ENCODE assay signal across 9 mouse cellular contexts in the genomic region with DNA sequence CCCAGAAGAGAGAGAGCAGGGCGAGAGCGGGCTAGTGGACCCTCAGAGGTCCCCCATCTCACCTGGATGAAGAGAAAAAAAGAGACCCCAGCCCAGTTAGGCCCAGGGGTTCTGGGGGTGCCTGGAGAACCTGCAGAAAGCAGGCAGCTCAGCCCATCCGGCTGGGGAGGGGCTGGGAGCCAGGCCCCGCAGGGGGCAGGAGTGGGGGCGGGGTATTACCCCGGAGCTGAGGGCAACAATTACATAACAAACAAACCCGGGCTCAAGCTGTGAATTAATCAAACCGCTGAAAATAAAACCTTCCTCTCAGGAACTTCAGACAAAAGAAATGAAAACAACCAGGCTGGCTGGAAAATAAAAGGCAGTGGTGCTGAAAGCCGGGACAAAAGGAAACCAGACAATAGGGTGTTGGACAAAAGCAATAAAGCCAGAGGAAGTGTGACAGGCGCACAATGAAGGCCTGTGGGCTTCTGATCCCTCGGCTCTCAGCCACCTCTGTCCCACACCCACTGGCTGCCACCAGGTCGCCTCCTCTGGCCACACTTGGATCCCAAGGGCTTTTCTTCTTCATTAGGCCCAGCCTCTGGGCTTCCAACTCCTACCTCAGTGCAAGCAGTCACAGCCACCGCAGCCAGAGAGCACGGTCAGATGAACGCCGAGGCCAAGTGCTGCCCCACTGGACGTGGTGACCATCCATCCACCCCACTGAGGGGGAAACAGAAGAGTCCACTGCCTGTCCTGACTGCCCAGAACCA. TPM values are rescaled to one million over a fixed set of nuclear protein-coding genes. Genes with fewer than 3 reads are reported as not detected.
DNase-seq lines count a peak whose midpoint lies in the region; ATAC-seq and TF ChIP-seq lines count a peak whose summit lies in the region.
"Had no signal": no experiment of that assay in that cellular context is flagged by ENCODE, and none has a peak within 500 bp of the region (broad histone marks: within the 10 kb centered on the region; RNA-seq: fewer than 3 reads in every experiment).

No protein-coding gene starts in this region.

- 0 out of 2 replicates have a peak overlapping the region, but pooled peaks have one; percentile 7 for H3K9ac ChIP-seq in liver, postnatal 0 days (replicated peaks)
- H3K9ac ChIP-seq in liver, embryonic 12.5 days = no peak overlapping the region
- peak overlapping the region; percentile 33 for H3K9ac ChIP-seq in kidney, embryonic 16.5 days (replicated peaks; ENCODE audit: low read length)
- peak overlapping the region; percentile 62 for H3K9ac ChIP-seq in midbrain, embryonic 16.5 days (ENCODE audit: low read depth, low read length)

- no peak for TF ChIP-seq EP300 in liver, postnatal 0 days (IDR thresholded peaks at IDR 0.05; ENCODE audit: low read depth)

- 0 out of 2 replicates have a peak overlapping the region, but pooled peaks have one; percentile 3 for H3K27ac ChIP-seq in liver, postnatal 0 days (ENCODE audit: low read depth)
- H3K27ac ChIP-seq in liver, embryonic 12.5 days = no peak overlapping the region
- peak overlapping the region; percentile 69 for H3K27ac ChIP-seq in heart, embryonic 10.5 days
- H3K27ac ChIP-seq in kidney, embryonic 16.5 days (ENCODE audit: low read length) = peak overlapping the region; percentile 89
- peak overlapping the region; percentile 75 for H3K27ac ChIP-seq in midbrain, embryonic 16.5 days (ENCODE audit: low read length)

- peaks cover 3% of the 10 kb centered on the region; the same call in 1 of the 2 replicates for H3K4me1 ChIP-seq in liver, postnatal 0 days (ENCODE audit: insufficient read depth)
- peaks cover 4% of the 10 kb centered on the region; the same call in 1 of the 2 replicates for H3K4me1 ChIP-seq in liver, embryonic 12.5 days
- H3K4me1 ChIP-seq in heart, embryonic 10.5 days = peaks cover 39% of the 10 kb centered on the region
- peaks cover 35% of the 10 kb centered on the region for H3K4me1 ChIP-seq in kidney, embryonic 16.5 days (ENCODE audit: insufficient read depth, low read length)
- peaks cover 15% of the 10 kb centered on the region for H3K4me1 ChIP-seq in midbrain, embryonic 16.5 days (ENCODE audit: control insufficient read depth, insufficient read depth, low read length)

- no peaks in the 10 kb centered on the region for H3K36me3 ChIP-seq in liver, postnatal 0 days (replicated peaks; ENCODE audit: insufficient read depth, low read length)
- no peaks in the 10 kb centered on the region; the same call in 1 of the 2 replicates for H3K36me3 ChIP-seq in liver, embryonic 12.5 days
- H3K36me3 ChIP-seq in heart, embryonic 10.5 days = peaks cover 4% of the 10 kb centered on the region
- H3K36me3 ChIP-seq in kidney, embryonic 16.5 days (ENCODE audit: insufficient read depth, low read length) = 0 out of 2 replicates have a peak, but pooled peaks cover 3% of the 10 kb centered on the region
- no peaks in the 10 kb centered on the region for H3K36me3 ChIP-seq in midbrain, embryonic 16.5 days (ENCODE audit: control insufficient read depth, insufficient read depth, low read length)

- ATAC-seq in liver, postnatal 0 days = no peak
- ATAC-seq in liver, embryonic 12.5 days = no peak
- ATAC-seq in kidney, embryonic 16.5 days (ENCODE audit: low FRiP score, low TSS enrichment) = peak; percentile 76
- ATAC-seq in midbrain, embryonic 16.5 days = peak; percentile 49; the same call in 1 of the 2 replicates
- no peak for ATAC-seq in megakaryocyte progenitor cell, adult 5-6 weeks (replicated peaks; ENCODE audit: poor library complexity)

- DNase-seq in liver, postnatal 0 days = no peak
- DNase-seq in heart, embryonic 10.5 days (ENCODE audit: low spot score) = no peak
- DNase-seq in right cerebral cortex, adult 18-20 months = no peak
- DNase-seq in gastrocnemius, postnatal 10 days = no peak

- H3K4me3 ChIP-seq in liver, postnatal 0 days (ENCODE audit: low read depth, low read length) = no peak overlapping the region
- no peak overlapping the region for H3K4me3 ChIP-seq in liver, embryonic 12.5 days
- no peak overlapping the region for H3K4me3 ChIP-seq in heart, embryonic 10.5 days
- no peak overlapping the region for H3K4me3 ChIP-seq in kidney, embryonic 16.5 days (ENCODE audit: low read length)
- no peak overlapping the region for H3K4me3 ChIP-seq in midbrain, embryonic 16.5 days (ENCODE audit: low read depth, low read length)

- no peak overlapping the region for H3K4me2 ChIP-seq in liver, postnatal 0 days (ENCODE audit: low read depth, low read length)
- H3K4me2 ChIP-seq in liver, embryonic 12.5 days = no peak overlapping the region
- H3K4me2 ChIP-seq in kidney, embryonic 16.5 days (replicated peaks; ENCODE audit: low read depth, low read length) = peak overlapping the region; percentile 30
- peak overlapping the region; percentile 38 for H3K4me2 ChIP-seq in midbrain, embryonic 16.5 days (ENCODE audit: low read length)

- TF ChIP-seq CTCF in liver, postnatal 0 days (IDR thresholded peaks at IDR 0.05; ENCODE audit: low read depth) = no peak

- H3K27me3 ChIP-seq in liver, postnatal 0 days (ENCODE audit: insufficient read depth, low read length) = no peaks in the 10 kb centered on the region
- H3K27me3 ChIP-seq in liver, embryonic 12.5 days (replicated peaks) = no peaks in the 10 kb centered on the region
- peaks cover 10% of the 10 kb centered on the region; the same call in 1 of the 2 replicates for H3K27me3 ChIP-seq in heart, embryonic 10.5 days (ENCODE audit: insufficient read depth, poor library complexity, severe bottlenecking)
- H3K27me3 ChIP-seq in kidney, embryonic 16.5 days (ENCODE audit: insufficient read depth, low read length) = no peaks in the 10 kb centered on the region
- no peaks in the 10 kb centered on the region for H3K27me3 ChIP-seq in midbrain, embryonic 16.5 days (ENCODE audit: control insufficient read depth, insufficient read depth, low read depth, low read length)

- no peaks in the 10 kb centered on the region for H3K9me3 ChIP-seq in liver, postnatal 0 days (ENCODE audit: low read length)
- no peaks in the 10 kb centered on the region for H3K9me3 ChIP-seq in liver, embryonic 12.5 days (replicated peaks)
- H3K9me3 ChIP-seq in heart, embryonic 10.5 days = no peaks in the 10 kb centered on the region
- H3K9me3 ChIP-seq in kidney, embryonic 16.5 days (ENCODE audit: low read length) = no peaks in the 10 kb centered on the region
- no peaks in the 10 kb centered on the region for H3K9me3 ChIP-seq in midbrain, embryonic 16.5 days (replicated peaks; ENCODE audit: control insufficient read depth, low read length, poor library complexity, severe bottlenecking)

- WGBS in liver, postnatal 0 days (ENCODE audit: insufficient replicate concordance) = 35% methylated on average over 17 of the region's 17 CpGs
- WGBS in liver, embryonic 12.5 days (ENCODE audit: insufficient replicate concordance) = 39% methylated on average over 17 of the region's 17 CpGs
- WGBS in heart, embryonic 10.5 days = 15% methylated on average over 17 of the region's 17 CpGs
- WGBS in kidney, embryonic 16.5 days = 11% methylated on average over 17 of the region's 17 CpGs
- WGBS in midbrain, embryonic 16.5 days = 3% methylated on average over 17 of the region's 17 CpGs

RNA-seq across cellular contexts. Expression of a gene that starts 26.5 kb away (rescaled TPM):
- 1.3 and 1.9 TPM in 2 replicates for polyA plus RNA-seq in liver, postnatal 0 days (2015; fragmentation: Nextera tagmentation; extraction: Ambion mirVana)
- 3.4 and 3.7 TPM in 2 replicates for polyA plus RNA-seq in liver, embryonic 12.5 days (2016; fragmentation: Nextera tagmentation; extraction: Ambion mirVana)
- polyA plus RNA-seq in heart, embryonic 10.5 days (2016; fragmentation: Nextera tagmentation; extraction: Ambion mirVana) = 4.2 and 8.5 TPM in 2 replicates
- polyA plus RNA-seq in kidney, embryonic 16.5 days (2015; fragmentation: Nextera tagmentation; extraction: Ambion mirVana) = 11.5 and 12.8 TPM in 2 replicates
- polyA plus RNA-seq in midbrain, embryonic 16.5 days (2015; fragmentation: Nextera tagmentation; extraction: Ambion mirVana) = 5.3 and 7.4 TPM in 2 replicates
- total RNA-seq in megakaryocyte progenitor cell, adult 5-6 weeks (2015) = 3.5 and 3.8 TPM in 2 replicates
- 0.98 and 2.2 TPM in 2 replicates for total RNA-seq in megakaryocyte progenitor cell, adult 5-6 weeks (2017)
- 10 to 100 TPM; 10.1 to 15.9 TPM for total RNA-seq in gastrocnemius, postnatal 10 days (2021)

RNA-seq across cellular contexts. Expression of a gene that starts 34.3 kb away (rescaled TPM):
- polyA plus RNA-seq in liver, postnatal 0 days (2015; fragmentation: Nextera tagmentation; extraction: Ambion mirVana) = 39.5 and 39.6 TPM in 2 replicates
- polyA plus RNA-seq in liver, embryonic 12.5 days (2016; fragmentation: Nextera tagmentation; extraction: Ambion mirVana) = 4.0 and 4.1 TPM in 2 replicates
- 1.5 and 2.1 TPM in 2 replicates for polyA plus RNA-seq in heart, embryonic 10.5 days (2016; fragmentation: Nextera tagmentation; extraction: Ambion mirVana)
- polyA plus RNA-seq in kidney, embryonic 16.5 days (2015; fragmentation: Nextera tagmentation; extraction: Ambion mirVana) = 3.9 and 4.9 TPM in 2 replicates
- polyA plus RNA-seq in midbrain, embryonic 16.5 days (2015; fragmentation: Nextera tagmentation; extraction: Ambion mirVana) = 24.6 and 26.5 TPM in 2 replicates
- not detected in 2 replicates for total RNA-seq in megakaryocyte progenitor cell, adult 5-6 weeks (2015)
- total RNA-seq in megakaryocyte progenitor cell, adult 5-6 weeks (2017) = not detected in 2 replicates
- total RNA-seq in gastrocnemius, postnatal 10 days (2021) = under 1 TPM; 0.19 to 0.47 TPM

RNA-seq across cellular contexts. Expression of a gene that starts 47.4 kb away (rescaled TPM):
- polyA plus RNA-seq in liver, postnatal 0 days (2015; fragmentation: Nextera tagmentation; extraction: Ambion mirVana) = 0.64 and 0.88 TPM in 2 replicates
- polyA plus RNA-seq in liver, embryonic 12.5 days (2016; fragmentation: Nextera tagmentation; extraction: Ambion mirVana) = 0.29 and 0.39 TPM in 2 replicates
- 0.11 and 0.34 TPM in 2 replicates for polyA plus RNA-seq in heart, embryonic 10.5 days (2016; fragmentation: Nextera tagmentation; extraction: Ambion mirVana)
- polyA plus RNA-seq in kidney, embryonic 16.5 days (2015; fragmentation: Nextera tagmentation; extraction: Ambion mirVana) = 412 and 490 TPM in 2 replicates
- 0.35 TPM in 1 of 2 replicates, not detected in the other for polyA plus RNA-seq in midbrain, embryonic 16.5 days (2015; fragmentation: Nextera tagmentation; extraction: Ambion mirVana)
- not detected in 2 replicates for total RNA-seq in megakaryocyte progenitor cell, adult 5-6 weeks (2015)
- total RNA-seq in megakaryocyte progenitor cell, adult 5-6 weeks (2017) = not detected in 2 replicates
- total RNA-seq in gastrocnemius, postnatal 10 days (2021) = not detected
- total RNA-seq: layer of hippocampus, adult 8-10 months had no signal

Comparison
In these comparisons a context has a peak if more than half of its experiments do, and no peak if none do; other contexts are left out.
1. ATAC-seq: peak in kidney, embryonic 16.5 days (single experiment) and midbrain, embryonic 16.5 days (single experiment); none in liver, postnatal 0 days (single experiment), liver, embryonic 12.5 days (single experiment) and megakaryocyte progenitor cell, adult 5-6 weeks (single experiment).
2. H3K4me2 ChIP-seq: peak in kidney, embryonic 16.5 days (single experiment) and midbrain, embryonic 16.5 days (single experiment); none in liver, postnatal 0 days (single experiment) and liver, embryonic 12.5 days (single experiment).
3. RNA of a gene that starts 47.4 kb away (polyA plus RNA-seq): 412 to 490 TPM in kidney, embryonic 16.5 days; 0.64 to 0.88 TPM in liver, postnatal 0 days, 0.29 to 0.39 TPM in liver, embryonic 12.5 days, 0.11 to 0.34 TPM in heart, embryonic 10.5 days and 0.35 TPM in midbrain, embryonic 16.5 days; every median in the first group is over 100 times any median in the second.